Mouse (Mus musculus) mature B cell (primary cell): Measurements from ENCODE around the gene Iqsec1.
"Not testable (repeated sequence)": the region's sequence is repeated elsewhere in the genome, so short reads cannot be mapped to it uniquely, and the experiment has no call there.

Experiments used
- in situ Hi-C: fragments of 300-500 bp; cut with MboI; formaldehyde crosslinking; loops from 2 replicates; pipeline ENCODE4 v1.14.3; 2019

The Iqsec1 gene

DNA sequence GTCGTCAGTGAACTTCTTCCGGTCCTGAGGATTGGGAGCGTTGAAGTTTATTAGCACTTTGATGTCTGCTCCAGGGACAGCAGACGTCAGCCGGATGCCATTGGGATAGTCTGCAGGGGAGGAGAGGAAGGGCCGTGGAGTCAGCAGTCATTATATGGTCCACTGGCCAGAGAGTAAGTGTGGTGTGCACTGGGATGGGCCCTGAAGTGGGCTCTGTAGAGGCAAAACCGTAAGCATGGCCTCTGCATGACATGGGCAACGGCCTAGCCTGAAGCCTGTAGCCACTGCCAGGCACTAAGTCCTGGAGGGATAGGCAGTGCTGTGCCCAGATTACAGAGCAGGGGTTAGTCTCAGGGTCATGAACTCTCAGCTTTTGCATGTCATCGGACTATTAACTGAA, 319.8 kb downstream of the Iqsec1 start:
- in situ Hi-C loops, result no loop called here

- in situ Hi-C loops, result no loop called here
These were observed 324.7 kb downstream of the Iqsec1 start for GRCm38 (mm10) chr6:90663736-90664135.

- in situ Hi-C loops, result no loop called here
These were observed 326.3 kb downstream of the Iqsec1 start for GRCm38 (mm10) chr6:90662148-90662547.

- in situ Hi-C loops, result no loop called here
These were observed 327.5 kb downstream of the Iqsec1 start for GRCm38 (mm10) chr6:90661029-90661399.

GRCm38 (mm10) chr6:90660398-90661028, 328.0 kb downstream of the Iqsec1 start:
- in situ Hi-C loops, result no loop called here

- in situ Hi-C loops, result loop anchor here (5.0 kb wide), 1 partner anchor 62 kb away; no protein-coding TSS in a partner anchor
These were observed 328.6 kb downstream of the Iqsec1 start for GRCm38 (mm10) chr6:90659913-90660312.

DNA sequence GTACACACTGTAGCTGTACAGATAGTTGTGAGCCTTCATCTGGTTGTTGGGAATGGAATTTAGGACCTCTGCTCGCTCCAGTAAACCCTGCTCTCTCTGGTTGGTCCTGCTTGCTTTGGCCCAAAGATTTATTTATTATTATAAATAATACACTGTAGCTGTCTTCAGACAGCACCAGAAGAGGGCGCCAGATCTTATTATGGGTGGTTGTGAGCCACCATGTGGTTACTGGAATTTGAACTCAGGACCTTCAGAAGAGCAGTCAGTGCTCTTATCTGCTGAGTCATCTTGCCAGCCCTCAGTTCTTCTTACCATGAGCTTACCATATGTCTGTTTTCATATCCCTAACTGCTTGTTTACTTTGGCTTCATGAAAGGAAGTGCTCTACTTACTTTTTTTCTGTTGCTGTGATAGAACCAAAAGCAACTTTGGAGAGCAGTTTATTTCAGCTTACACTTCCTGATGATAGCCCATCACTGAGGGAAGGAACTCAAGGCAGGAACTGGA, 332.1 kb downstream of the Iqsec1 start:
- in situ Hi-C loops, result loop anchor here (5.0 kb wide), 1 partner anchor 66 kb away; no protein-coding TSS in a partner anchor

- in situ Hi-C loops, result no loop called here
These were observed 334.7 kb downstream of the Iqsec1 start for GRCm38 (mm10) chr6:90653736-90654135.

DNA sequence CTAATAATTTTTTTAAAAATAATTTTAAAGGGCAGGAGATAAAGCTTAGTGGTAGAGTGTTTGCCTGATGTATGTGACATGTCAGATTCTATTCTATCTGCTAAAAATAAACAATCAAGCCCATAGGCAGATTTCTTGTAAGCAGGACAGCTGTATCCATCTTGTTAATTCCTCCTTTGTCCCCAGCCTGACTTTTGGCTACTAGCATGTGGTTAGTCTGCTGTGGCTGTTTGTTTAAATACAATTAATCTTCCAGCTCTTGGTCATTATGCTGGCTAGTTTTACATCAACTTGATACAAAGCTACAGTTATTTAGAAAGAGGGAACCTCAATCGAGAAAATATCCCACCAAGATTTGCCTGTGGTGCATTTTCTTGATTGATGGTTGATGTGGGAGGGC, 337.9 kb downstream of the Iqsec1 start:
- in situ Hi-C loops, result no loop called here

DNA sequence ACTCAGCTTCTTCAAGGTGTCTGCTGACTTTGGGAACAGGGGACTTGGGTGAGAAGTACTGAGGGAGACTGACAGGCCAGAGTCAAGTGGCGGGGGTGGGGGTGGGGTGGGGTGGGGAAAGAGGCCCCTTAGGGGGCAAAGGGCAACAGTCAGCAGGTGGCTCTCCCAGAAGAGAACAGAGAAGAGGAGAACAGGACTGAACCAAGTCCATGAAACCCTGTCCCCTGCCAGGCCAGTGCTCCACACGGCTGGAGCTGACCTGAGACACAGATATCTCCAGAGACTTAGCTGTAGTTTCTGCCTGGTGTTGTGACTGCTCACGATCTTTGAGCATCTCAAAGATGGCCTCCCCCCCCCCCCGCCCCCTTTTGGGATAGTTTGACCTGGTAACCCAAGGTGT, 339.2 kb downstream of the Iqsec1 start:
- in situ Hi-C loops, result no loop called here

- in situ Hi-C loops, result no loop called here
These were observed 340.1 kb downstream of the Iqsec1 start for GRCm38 (mm10) chr6:90648391-90648790.

GRCm38 (mm10) chr6:90644965-90645364, 343.5 kb downstream of the Iqsec1 start:
- in situ Hi-C loops, result no loop called here

DNA sequence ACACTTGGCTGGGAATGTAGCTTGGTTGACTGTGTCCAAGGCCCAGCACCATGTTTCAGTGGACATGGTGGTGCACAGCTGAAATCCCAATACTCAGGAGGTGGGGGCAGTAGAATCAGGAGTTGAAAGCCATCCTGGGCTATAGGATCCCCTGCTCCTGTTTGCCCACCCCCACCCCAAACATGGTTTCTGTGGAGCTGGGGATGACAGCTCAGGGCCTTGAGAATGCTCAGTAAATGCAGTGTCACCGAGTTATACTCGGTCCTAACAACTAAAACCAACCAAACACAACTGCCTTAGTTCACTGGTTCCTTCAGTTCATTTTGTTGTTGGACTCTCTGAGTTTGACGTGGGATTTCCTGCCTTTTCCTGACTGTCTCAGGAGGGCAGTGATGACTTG, 345.4 kb downstream of the Iqsec1 start:
- in situ Hi-C loops, result no loop called here

- in situ Hi-C loops, result no loop called here
These were observed 352.9 kb downstream of the Iqsec1 start for GRCm38 (mm10) chr6:90635611-90636010.

DNA sequence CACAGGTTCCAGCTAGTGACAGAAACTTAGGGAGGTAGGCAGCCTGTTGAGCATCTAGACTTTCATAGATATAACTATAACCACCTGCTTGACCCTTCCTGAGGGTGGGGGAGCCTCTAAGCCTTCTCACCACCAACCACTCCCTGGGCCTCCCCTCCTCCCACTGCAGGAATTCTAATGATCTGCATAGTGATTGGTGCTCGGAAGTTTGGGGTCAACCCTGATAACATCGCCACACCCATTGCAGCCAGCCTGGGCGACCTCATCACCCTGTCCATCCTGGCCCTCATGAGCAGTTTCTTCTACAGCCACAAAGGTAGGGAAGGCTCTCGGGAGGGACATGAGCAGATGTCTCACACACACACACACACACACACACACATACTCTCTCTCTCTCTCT, 353.4 kb downstream of the Iqsec1 start:
- in situ Hi-C loops, result no loop called here

GRCm38 (mm10) chr6:90632526-90632925, 356.0 kb downstream of the Iqsec1 start:
- in situ Hi-C loops, result not testable (repeated sequence)

DNA sequence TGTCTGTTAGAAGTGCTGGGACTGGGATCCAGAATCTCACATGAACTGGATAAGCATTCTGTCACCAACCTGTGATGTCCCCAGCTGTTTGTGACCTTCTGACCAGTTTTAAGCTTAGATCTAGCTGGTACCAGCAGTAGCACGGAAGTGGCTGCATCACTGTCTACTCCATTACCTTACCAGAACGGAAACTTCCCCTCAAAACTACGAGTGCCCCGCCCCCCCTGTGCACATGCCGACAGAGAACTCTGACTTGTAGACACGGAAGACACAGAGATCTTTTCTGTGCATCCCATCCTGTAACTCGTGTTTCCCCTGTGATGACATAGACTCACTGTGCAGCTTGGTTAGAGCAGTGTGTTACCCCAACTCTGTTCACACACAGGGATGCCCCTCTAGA, 358.1 kb downstream of the Iqsec1 start:
- in situ Hi-C loops, result no loop called here

GRCm38 (mm10) chr6:90629506-90629905, 359.0 kb downstream of the Iqsec1 start:
- in situ Hi-C loops, result no loop called here

DNA sequence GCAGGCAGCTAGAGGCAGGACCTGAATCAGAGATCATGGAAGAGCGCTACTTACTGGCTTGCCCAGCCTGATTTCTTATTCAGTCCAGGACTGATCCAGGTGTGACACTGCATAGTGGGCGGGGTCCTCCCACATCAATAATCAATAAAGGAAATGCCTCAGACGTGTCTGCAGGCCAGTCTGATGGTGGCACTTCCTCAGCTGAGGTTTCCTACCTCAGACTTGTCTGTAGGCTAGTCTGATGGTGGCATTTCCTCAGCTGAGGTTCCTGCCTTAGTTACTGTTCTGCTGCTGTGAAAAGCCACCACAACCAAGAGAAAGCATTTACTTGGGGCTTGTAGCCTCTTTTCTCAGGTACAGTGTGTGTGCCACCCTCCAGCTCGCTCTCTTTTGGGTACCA, 360.9 kb downstream of the Iqsec1 start:
- in situ Hi-C loops, result no loop called here

- in situ Hi-C loops, result no loop called here
These were observed 363.1 kb downstream of the Iqsec1 start for GRCm38 (mm10) chr6:90625207-90625994.

DNA sequence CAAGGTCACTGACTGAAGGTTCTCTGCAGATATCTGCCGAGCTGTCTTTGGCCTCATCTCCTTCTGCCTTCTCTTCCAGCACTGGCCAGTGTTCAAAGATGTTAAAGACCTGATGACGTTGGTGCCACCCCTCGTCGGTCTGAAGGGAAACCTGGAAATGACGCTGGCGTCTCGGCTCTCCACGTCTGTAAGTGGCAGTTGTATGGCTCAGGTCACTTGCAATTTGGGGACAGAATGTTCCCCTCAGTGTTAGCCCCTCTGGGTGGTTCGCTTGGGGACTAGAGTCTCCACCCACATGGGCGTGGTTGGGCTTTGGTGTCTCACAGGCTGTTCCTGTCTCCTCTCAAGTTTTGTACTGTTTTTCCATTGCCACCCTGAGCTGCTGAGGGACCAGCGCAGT, 363.8 kb downstream of the Iqsec1 start:
- in situ Hi-C loops, result no loop called here

DNA sequence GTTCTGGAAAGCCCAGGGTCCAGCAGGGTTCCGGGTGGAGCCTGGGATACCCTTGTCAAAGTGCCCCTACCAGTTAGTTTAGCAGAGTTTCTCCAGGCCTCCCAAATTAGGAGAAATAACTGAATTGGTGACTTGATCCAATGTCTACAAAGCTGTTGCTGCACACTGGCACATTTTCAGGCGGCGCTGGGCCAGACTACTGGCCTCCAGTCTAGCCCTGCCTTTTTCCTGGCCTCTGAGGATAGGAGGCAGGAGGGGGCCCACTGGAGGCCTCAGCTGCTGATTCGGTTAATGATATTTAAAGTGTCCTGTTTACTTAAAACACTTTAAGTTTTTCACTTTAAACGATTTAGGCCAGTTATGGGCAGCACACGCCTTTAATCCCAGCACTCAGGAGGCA, 364.3 kb downstream of the Iqsec1 start:
- in situ Hi-C loops, result no loop called here

DNA sequence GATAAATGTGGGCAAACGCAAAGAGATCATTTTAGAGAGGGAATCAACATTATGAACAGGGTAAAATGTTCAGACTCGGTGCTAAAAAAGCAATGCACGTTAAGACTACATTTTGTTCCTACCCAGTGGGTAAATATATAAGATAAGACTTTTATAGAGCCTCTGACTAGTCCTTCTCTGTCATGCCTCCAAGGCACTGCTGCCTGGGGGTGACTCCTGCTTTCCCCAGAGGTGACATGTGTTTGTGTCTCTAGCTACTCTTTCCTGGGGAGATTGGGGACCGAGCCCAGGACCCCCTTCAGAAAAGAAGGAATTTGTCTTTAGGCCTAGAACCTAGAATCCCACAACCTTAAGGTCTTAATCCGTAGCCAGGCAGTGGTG, 365.0 kb downstream of the Iqsec1 start:
- in situ Hi-C loops, result no loop called here
